Mouse (Mus musculus) stomach, embryonic 14.5 days (tissue): ENCODE measurements at regions not wholly inside any gene's neighbourhood (a gene's known extent, or its start where the extent isn't known, plus 50 kb on each side); places are given as distances from the start of the nearest gene placed in this dataset.
A peak's percentile ranks its signal among the peaks of the same experiment; 100 is the strongest.

Source experiments
- ATAC-seq: fragments of 200-750 bp; cut with Nextera tagmentation; 2 replicates; pipeline ENCODE4 v1.8.0; 2017; ENCODE audit warnings: low read depth, moderate TSS enrichment; ENCODE audit not compliant: insufficient number of reproducible peaks, insufficient read depth, low FRiP score
- H3K27ac ChIP-seq: fragments of 300-500 bp; sonication (generic); 2 replicates; pipeline ENCODE4 v1.5.1; 2014; ENCODE audit warnings: mild to moderate bottlenecking, low read length, moderate library complexity, mixed read lengths
- H3K27me3 ChIP-seq: fragments of 300-500 bp; sonication (generic); 2 replicates; pipeline ENCODE4 v1.6.1; 2014; ENCODE audit warnings: low read length, control low read depth, mixed read lengths; ENCODE audit not compliant: control insufficient read depth, insufficient read depth
- H3K36me3 ChIP-seq: fragments of 300-500 bp; sonication (generic); 2 replicates; pipeline ENCODE4 v1.6.1; 2014; ENCODE audit warnings: mild to moderate bottlenecking, control low read depth, low read length, moderate library complexity, mixed read lengths; ENCODE audit not compliant: control insufficient read depth, insufficient read depth
- H3K4me1 ChIP-seq: fragments of 300-500 bp; sonication (generic); 2 replicates; pipeline ENCODE4 v1.6.1; 2014; ENCODE audit warnings: low read length, control low read depth, mixed read lengths; ENCODE audit not compliant: control insufficient read depth, insufficient read depth
- H3K4me2 ChIP-seq: fragments of 300-500 bp; sonication (generic); replicated peaks from 2 replicates; pipeline ENCODE4 v1.6.1; 2014; ENCODE audit warnings: low read depth, low read length, control low read depth
- H3K4me3 ChIP-seq: fragments of 300-500 bp; sonication (generic); 2 replicates; pipeline ENCODE4 v1.5.1; 2014; ENCODE audit warnings: low read depth, low read length, control low read depth
- H3K9ac ChIP-seq: fragments of 300-500 bp; sonication (generic); replicated peaks from 2 replicates; pipeline ENCODE4 v1.6.1; 2014; ENCODE audit warnings: low read depth, mild to moderate bottlenecking, control low read depth, low read length, moderate library complexity, mixed read lengths
- H3K9me3 ChIP-seq: fragments of 300-500 bp; sonication (generic); 2 replicates; pipeline ENCODE4 v1.6.1; 2016; ENCODE audit warnings: low read depth, low read length, control low read depth; ENCODE audit not compliant: control insufficient read depth
- WGBS: fragments of 180-500 bp; shearing (Covaris S2); extraction: QIAGEN DNeasy Blood & Tissue Kit; methylation state at CpG from one replicate; pipeline ENCODE4 v1.1.7; 2014; 5-methylcytosine and 5-hydroxymethylcytosine counted together

- H3K36me3 ChIP-seq, result no peaks in the 10 kb centered on the region
- no peak for ATAC-seq
- H3K4me2 ChIP-seq, result no peak overlapping the region
- H3K4me1 ChIP-seq, result peaks cover 18% of the 10 kb centered on the region
- H3K9ac ChIP-seq, result no peak overlapping the region
- no peaks in the 10 kb centered on the region for H3K27me3 ChIP-seq
- H3K9me3 ChIP-seq, result no peaks in the 10 kb centered on the region
- H3K4me3 ChIP-seq, result no peak overlapping the region
- H3K27ac ChIP-seq, result no peak overlapping the region
- 89% methylated on average over 5 of the region's 5 CpGs for WGBS
These were observed 68.5 kb upstream of the Map4k3 start for GRCm38 (mm10) chr17:80796790-80797189.

- Histone ChIP-seq H3K36me3 (no peaks in the 10 kb centered on the region), H3K27ac (no peak overlapping the region)
- 81% methylated on average over 8 of the region's 8 CpGs for WGBS
These were observed 68.1 kb upstream of the Map4k3 start for GRCm38 (mm10) chr17:80796386-80796785.

GRCm38 (mm10) chr17:80795453-80796105, 67.3 kb upstream of the Map4k3 start:
- Histone ChIP-seq H3K36me3 (no peaks in the 10 kb centered on the region), H3K4me2 (no peak overlapping the region), H3K9ac (no peak overlapping the region), H3K4me1 (peaks cover 6% of the 10 kb centered on the region; the same call in 1 of the 2 replicates), H3K27me3 (no peaks in the 10 kb centered on the region), H3K4me3 (no peak overlapping the region), H3K9me3 (no peaks in the 10 kb centered on the region), H3K27ac (no peak overlapping the region)
- WGBS, result 60% methylated on average over 8 of the region's 8 CpGs
- peak; percentile 62; the same call in 1 of the 2 replicates for ATAC-seq

More at GRCm38 (mm10) chr17:80796386-80796785, 68.1 kb upstream of the Map4k3 start:
- H3K9me3 ChIP-seq, result no peaks in the 10 kb centered on the region
- peaks cover 13% of the 10 kb centered on the region for H3K4me1 ChIP-seq
- no peak overlapping the region for H3K4me3 ChIP-seq
- no peak overlapping the region for H3K4me2 ChIP-seq
- no peak overlapping the region for H3K9ac ChIP-seq
- H3K27me3 ChIP-seq, result no peaks in the 10 kb centered on the region
- ATAC-seq, result no peak

- 72% methylated on average over 4 of the region's 4 CpGs for WGBS
- no peaks in the 10 kb centered on the region for H3K27me3 ChIP-seq
- H3K9ac ChIP-seq, result no peak overlapping the region
- no peak for ATAC-seq
- H3K4me2 ChIP-seq, result no peak overlapping the region
- H3K4me3 ChIP-seq, result no peak overlapping the region
- 0 out of 2 replicates have a peak, but pooled peaks cover 3% of the 10 kb centered on the region for H3K4me1 ChIP-seq
- no peaks in the 10 kb centered on the region for H3K36me3 ChIP-seq
- H3K27ac ChIP-seq, result no peak overlapping the region
- no peaks in the 10 kb centered on the region for H3K9me3 ChIP-seq
These were observed 64.3 kb upstream of the Map4k3 start for GRCm38 (mm10) chr17:80792605-80793004.

DNA sequence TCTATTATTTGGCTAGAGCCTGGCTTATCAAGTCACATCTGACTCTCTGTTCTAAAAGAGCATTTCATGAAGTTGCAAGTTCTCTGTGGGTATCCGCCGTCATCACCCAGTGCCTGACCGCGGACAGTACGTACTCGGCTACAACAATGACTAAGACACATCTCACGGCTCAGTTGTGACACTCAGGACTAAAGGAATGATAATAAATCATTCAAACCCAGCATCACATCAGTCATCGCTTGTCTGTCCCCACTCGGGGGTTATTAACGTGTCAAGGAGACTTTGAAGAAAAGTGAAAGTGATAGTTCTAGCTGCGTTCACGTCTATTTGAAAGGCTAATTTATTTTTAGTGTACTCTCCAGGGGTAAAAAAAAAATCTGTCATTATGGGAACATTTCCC, 61.4 kb upstream of the Map4k3 start:
- Histone ChIP-seq H3K27ac (no peak overlapping the region), H3K9me3 (no peaks in the 10 kb centered on the region), H3K9ac (no peak overlapping the region), H3K4me1 (peaks cover 13% of the 10 kb centered on the region; the same call in 1 of the 2 replicates), H3K36me3 (no peaks in the 10 kb centered on the region), H3K4me3 (no peak overlapping the region), H3K27me3 (no peaks in the 10 kb centered on the region), H3K4me2 (no peak overlapping the region)
- no peak for ATAC-seq
- 69% methylated on average over 12 of the region's 12 CpGs for WGBS

DNA sequence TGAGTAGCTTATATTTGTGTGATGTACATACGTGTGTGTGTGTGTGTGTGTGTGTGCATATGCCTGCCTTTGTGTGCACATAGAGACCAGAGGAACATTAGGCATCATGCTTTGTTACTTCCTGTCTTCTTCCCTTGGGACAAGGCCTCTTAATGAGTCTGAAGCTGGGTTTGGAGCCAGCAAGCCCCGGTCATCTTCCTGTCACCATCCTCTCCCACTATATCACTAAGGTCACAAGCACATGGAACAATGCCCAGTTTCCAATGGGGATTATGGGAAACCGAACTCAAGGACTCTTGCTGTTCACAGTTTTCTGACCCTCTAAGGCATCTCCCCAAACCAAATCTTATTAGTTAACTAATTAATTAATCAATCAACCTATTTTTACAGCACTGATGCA, 60.7 kb upstream of the Map4k3 start:
- H3K4me2 ChIP-seq, result no peak overlapping the region
- H3K9ac ChIP-seq, result no peak overlapping the region
- no peaks in the 10 kb centered on the region for H3K9me3 ChIP-seq
- no peak overlapping the region for H3K4me3 ChIP-seq
- 76% methylated on average over 3 of the region's 3 CpGs for WGBS
- H3K27me3 ChIP-seq, result no peaks in the 10 kb centered on the region
- no peak for ATAC-seq
- no peaks in the 10 kb centered on the region for H3K36me3 ChIP-seq
- no peak overlapping the region for H3K27ac ChIP-seq
- peaks cover 13% of the 10 kb centered on the region; the same call in 1 of the 2 replicates for H3K4me1 ChIP-seq

GRCm38 (mm10) chr17:80786858-80787257, 58.6 kb upstream of the Map4k3 start:
- Histone ChIP-seq H3K27ac (peak overlapping the region; percentile 53), H3K4me3 (no peak overlapping the region), H3K9ac (no peak overlapping the region), H3K9me3 (no peaks in the 10 kb centered on the region), H3K4me2 (no peak overlapping the region), H3K4me1 (peaks cover 13% of the 10 kb centered on the region; the same call in 1 of the 2 replicates), H3K27me3 (no peaks in the 10 kb centered on the region), H3K36me3 (no peaks in the 10 kb centered on the region)
- WGBS, result 25% methylated on average over 2 of the region's 2 CpGs
- ATAC-seq, result no peak

GRCm38 (mm10) chr17:80786061-80786851, 58.0 kb upstream of the Map4k3 start:
- ATAC-seq, result no peak
- H3K36me3 ChIP-seq, result no peaks in the 10 kb centered on the region
- no peak overlapping the region for H3K4me3 ChIP-seq
- H3K9me3 ChIP-seq, result no peaks in the 10 kb centered on the region
- H3K4me1 ChIP-seq, result peaks cover 13% of the 10 kb centered on the region; the same call in 1 of the 2 replicates
- H3K27me3 ChIP-seq, result no peaks in the 10 kb centered on the region
- no peak overlapping the region for H3K4me2 ChIP-seq
- no peak overlapping the region for H3K9ac ChIP-seq
- WGBS, result 33% methylated on average over 8 of the region's 8 CpGs
- H3K27ac ChIP-seq, result peak overlapping the region; percentile 64; the same call in 1 of the 2 replicates
